Mouse (Mus musculus): ENCODE data around the gene Ash1l.

Gene Ash1l

GRCm38 (mm10) chr3:89091811-89092508 lies 141.5 kb downstream of the Ash1l start:
- no peak for DNase-seq (ENCODE audit: low spot score)

GRCm38 (mm10) chr3:89092509-89093090 lies 142.2 kb downstream of the Ash1l start:
- no peak for DNase-seq (ENCODE audit: low spot score)

- DNase-seq (ENCODE audit: low spot score) = peak; percentile 55
These were observed 142.8 kb downstream of the Ash1l start, which contains the start of gene Rusc1 for GRCm38 (mm10) chr3:89093175-89093574. Rusc1 (minus strand) TSS chr3:89093311.

GRCm38 (mm10) chr3:89094021-89094420 lies 143.6 kb downstream of the Ash1l start:
- no peak for DNase-seq (ENCODE audit: low spot score)

- DNase-seq (ENCODE audit: low spot score) = no peak
These were observed 150.4 kb downstream of the Ash1l start, which contains the start of gene Gm43738 for GRCm38 (mm10) chr3:89100811-89101210. Gm43738 (minus strand) TSS chr3:89101099.

GRCm38 (mm10) chr3:89101459-89101811 lies 151.0 kb downstream of the Ash1l start:
- no peak for DNase-seq (ENCODE audit: low spot score)

GRCm38 (mm10) chr3:89101812-89102494 lies 151.5 kb downstream of the Ash1l start, which contains the start of gene Fdps:
Fdps (minus strand) TSS chr3:89101959.
- DNase-seq (ENCODE audit: low spot score) = peak; percentile 65

GRCm38 (mm10) chr3:89102495-89103290 lies 152.3 kb downstream of the Ash1l start:
- no peak for DNase-seq (ENCODE audit: low spot score)

- DNase-seq (ENCODE audit: low spot score) = no peak
These were observed 152.8 kb downstream of the Ash1l start for GRCm38 (mm10) chr3:89103291-89103595.

- no peak for DNase-seq (ENCODE audit: low spot score)
These were observed 156.5 kb downstream of the Ash1l start for GRCm38 (mm10) chr3:89106881-89107280.

GRCm38 (mm10) chr3:89107545-89107944 lies 157.1 kb downstream of the Ash1l start:
- no peak for DNase-seq (ENCODE audit: low spot score)

- DNase-seq (ENCODE audit: low spot score) = no peak
These were observed 157.7 kb downstream of the Ash1l start for GRCm38 (mm10) chr3:89108146-89108545.

- no peak for DNase-seq (ENCODE audit: low spot score)
These were observed 162.6 kb downstream of the Ash1l start for GRCm38 (mm10) chr3:89113058-89113457.

- DNase-seq (ENCODE audit: low spot score) = no peak
These were observed 165.1 kb downstream of the Ash1l start for GRCm38 (mm10) chr3:89115522-89115921.

- DNase-seq (ENCODE audit: low spot score) = no peak
These were observed 172.9 kb downstream of the Ash1l start for GRCm38 (mm10) chr3:89123313-89123712.

- no peak for DNase-seq (ENCODE audit: low spot score)
These were observed 173.8 kb downstream of the Ash1l start for GRCm38 (mm10) chr3:89124241-89124640.

GRCm38 (mm10) chr3:89125981-89126380 lies 175.6 kb downstream of the Ash1l start:
- DNase-seq (ENCODE audit: low spot score) = no peak

All from ovary, postnatal 10 days (tissue).